Mouse (Mus musculus) thymus, adult 2 months (tissue): ENCODE data around the gene Dhx37.
"Not testable (repeated sequence)": the region's sequence is repeated elsewhere in the genome, so short reads cannot be mapped to it uniquely, and the experiment has no call there.

Experiments
- CTCF ChIP-seq: fragments of 200-500 bp; IDR thresholded peaks from 2 replicates; pipeline ENCODE4 v1.5.1; 2012; ENCODE audit warnings: mild to moderate bottlenecking, control low read depth, low read length, moderate library complexity, borderline replicate concordance; ENCODE audit not compliant: control insufficient read depth, poor library complexity, insufficient read depth; ENCODE audit errors: extremely low read depth
- POLR2A ChIP-seq: fragments of 200-500 bp; IDR thresholded peaks from 2 replicates; pipeline ENCODE4 v1.6.1; 2012; ENCODE audit warnings: mild to moderate bottlenecking, low read length, control low read depth, moderate library complexity; ENCODE audit not compliant: control insufficient read depth, poor library complexity, insufficient read depth; ENCODE audit errors: extremely low read depth

DNA sequence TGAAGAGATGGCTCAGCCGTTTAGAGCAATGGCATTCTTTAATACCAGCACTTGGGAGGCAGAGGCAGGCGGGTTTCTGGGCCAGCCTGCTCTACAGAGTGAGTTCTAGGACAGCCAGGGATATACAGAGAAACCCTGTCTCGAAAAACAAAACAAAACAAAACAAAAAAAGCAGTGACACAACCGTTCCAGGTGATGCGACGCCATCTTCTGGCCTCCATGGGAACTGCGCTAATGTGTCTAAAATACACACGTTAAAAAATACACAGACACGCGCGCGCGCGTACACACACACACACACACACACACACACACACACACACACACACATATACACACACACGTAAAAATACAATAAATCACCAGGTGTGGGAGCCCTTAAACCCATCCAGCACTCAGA, 426 bp upstream of the Dhx37 start:
- not testable (repeated sequence) for TF ChIP-seq CTCF, POLR2A
